Mouse (Mus musculus) lung, postnatal 10 days (tissue): ENCODE results near the gene Birc2.

Experiments used
- DNase-seq: peaks from one replicate; pipeline ENCODE4 v3.0.0; 2021

The Birc2 gene

GRCm38 (mm10) chr9:7783823-7784614 lies 52.8 kb downstream of the Birc2 start:
- no peak for DNase-seq

GRCm38 (mm10) chr9:7780250-7781150 lies 56.4 kb downstream of the Birc2 start:
- DNase-seq: no peak

DNA sequence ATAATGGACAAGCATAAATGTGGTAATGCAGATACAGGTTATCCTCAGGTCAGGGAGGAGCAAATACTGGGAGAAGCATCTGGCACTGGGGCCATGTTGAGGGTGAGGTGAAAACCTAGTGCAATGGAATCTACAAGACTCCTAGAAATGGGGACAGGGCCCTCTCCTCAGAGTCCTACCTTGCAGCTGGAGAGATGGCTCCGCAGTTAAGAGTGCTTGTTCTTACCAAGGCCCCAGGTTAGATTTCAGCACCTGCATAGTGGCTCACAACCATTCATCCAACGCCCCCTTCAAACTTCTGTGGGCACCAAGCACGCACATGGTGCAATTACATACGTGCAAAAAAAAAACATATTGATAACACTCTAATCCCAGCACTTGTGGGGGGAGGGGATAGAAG lies 57.1 kb downstream of the Birc2 start:
- DNase-seq: no peak

DNA sequence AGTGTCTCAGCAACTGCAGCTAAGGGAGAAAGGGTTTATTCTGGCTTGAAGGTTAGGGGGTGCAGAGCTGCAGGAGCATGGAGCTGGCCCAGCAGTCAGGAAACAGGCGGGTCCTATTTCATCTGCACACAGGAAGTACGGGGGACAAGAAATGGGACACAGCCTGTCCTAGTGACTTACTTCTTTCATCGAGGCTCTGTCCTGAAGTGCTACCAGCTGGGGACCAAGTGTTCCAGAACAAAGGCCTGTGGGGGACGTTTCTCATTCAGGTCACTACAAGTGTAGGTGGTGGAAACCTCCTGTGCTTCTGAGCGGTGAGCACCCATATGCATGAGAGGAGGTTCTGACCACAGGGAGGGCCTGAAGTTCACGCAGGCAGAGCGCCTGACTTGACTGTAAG lies 58.1 kb downstream of the Birc2 start:
- no peak for DNase-seq

GRCm38 (mm10) chr9:7777652-7778051 lies 59.2 kb downstream of the Birc2 start:
- DNase-seq: no peak

- no peak for DNase-seq
Measured at GRCm38 (mm10) chr9:7776940-7777339, 59.9 kb downstream of the Birc2 start.

- no peak for DNase-seq
Measured at GRCm38 (mm10) chr9:7775986-7776385, 60.9 kb downstream of the Birc2 start.

DNA sequence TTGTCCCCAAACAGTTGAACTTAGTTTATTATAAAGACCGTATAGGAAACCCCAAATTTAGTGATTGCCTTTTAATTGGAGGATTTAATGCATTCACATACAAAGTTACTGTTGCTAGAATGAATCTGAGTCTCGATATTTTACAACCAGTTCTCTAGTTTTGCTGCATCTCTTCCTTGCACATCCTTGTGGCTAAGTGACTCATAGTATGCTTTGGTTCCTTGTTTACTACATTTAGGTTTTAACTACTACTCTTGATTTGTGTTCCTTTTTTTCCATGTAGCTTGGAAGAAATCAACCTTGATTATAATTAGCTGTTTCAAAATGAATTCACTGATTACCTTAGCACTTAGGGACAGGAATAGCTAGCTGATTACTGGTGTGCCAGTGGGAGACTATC lies 61.9 kb downstream of the Birc2 start:
- no peak for DNase-seq

DNA sequence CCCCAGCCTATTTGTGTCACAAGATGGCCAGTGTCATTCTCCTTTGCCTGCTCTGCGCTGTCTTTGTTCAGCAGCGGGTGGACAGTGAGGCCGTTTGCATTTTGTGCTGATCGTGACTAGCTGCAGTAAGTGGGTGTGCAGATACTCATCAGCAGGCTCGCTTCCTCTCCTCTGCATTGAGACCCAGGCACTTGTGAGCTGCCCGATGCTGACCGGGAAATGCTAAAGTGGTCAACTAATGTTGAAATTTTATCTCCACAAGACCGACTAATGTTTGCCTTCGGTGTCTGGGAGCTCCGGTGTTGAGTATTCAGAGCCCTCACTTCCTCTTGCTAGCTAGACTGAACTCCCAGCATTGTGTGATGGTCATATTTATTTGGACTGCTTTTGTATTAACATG lies 62.3 kb downstream of the Birc2 start:
- no peak for DNase-seq

- DNase-seq: no peak
Measured at GRCm38 (mm10) chr9:7773686-7774085, 63.2 kb downstream of the Birc2 start.

DNA sequence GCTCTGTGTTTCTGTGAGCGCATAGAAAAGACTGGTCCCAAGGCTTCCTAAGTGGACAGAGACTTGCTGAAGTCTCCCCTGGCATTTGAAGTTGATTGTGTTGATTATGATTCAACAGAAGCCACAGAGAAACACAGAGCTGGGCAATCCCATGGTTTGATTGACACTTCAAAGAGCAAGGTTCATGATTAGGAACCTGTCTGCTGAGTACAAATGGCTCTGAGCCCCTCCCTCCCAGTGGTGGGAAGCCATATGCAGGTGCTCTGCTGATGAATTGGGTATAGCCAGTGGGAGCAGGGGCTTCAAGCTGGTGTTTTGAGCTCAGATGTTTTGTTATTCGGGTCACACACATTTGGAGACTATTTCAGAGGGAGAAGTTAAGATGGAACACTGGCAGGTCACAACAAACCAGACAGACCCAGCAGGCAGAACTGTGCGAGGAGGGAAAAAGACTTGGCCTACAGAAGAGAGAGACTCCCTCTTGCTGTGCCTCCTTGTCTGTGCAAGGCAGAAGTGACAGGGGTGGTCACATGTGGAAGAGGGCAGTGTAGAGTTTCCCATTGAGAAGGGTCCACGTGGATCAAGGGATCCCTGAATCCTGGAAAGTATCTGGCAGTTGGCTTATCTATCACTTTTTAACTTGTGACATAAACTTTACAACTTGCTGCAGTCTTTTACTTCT lies 64.0 kb downstream of the Birc2 start:
- no peak for DNase-seq

DNA sequence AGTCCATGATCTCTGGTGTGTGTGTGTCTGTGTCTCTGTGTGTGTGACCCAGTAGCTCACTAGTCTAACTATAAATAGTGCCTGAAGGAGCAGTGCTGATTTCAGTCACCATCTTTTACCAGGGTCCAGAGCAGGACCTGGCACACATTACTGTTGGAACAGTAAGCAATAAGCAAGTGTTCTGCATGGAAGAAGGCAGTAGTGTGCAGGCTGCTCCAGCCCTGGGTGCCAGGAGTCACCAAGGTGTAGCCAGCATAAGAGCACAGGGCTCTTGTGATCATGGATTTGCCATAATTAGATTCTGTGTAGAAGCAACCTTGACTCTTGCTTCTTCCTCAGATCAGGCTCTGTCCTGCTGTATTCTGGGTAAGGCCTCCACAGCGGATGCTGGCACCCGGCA lies 64.5 kb downstream of the Birc2 start:
- no peak for DNase-seq

DNA sequence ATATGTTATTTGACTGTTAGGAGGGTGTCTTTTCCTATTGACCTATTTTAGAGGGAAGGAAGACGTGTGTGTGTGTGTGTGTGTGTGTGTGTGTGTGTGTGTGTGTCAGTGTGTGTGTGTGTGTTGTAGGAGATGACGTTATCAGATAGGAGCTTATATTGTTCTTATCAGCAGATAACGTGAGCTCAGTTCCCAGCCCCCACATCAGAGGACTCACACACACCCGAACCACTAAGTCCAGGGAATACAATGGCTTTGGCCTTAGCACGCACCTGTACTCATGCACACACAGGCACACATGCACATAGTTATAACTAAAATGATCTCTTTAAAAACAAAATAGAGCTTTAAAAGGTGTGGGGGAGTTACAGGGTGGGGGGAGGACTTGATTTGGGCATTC lies 67.4 kb downstream of the Birc2 start:
- DNase-seq: no peak

GRCm38 (mm10) chr9:7769081-7769480 lies 67.8 kb downstream of the Birc2 start:
- peak; percentile 37 for DNase-seq
